Mouse (Mus musculus): Measurements from ENCODE around the gene Bpifb9b. TPM values are rescaled to one million over a fixed set of nuclear protein-coding genes. Genes with fewer than 3 reads are reported as not detected.
"Not testable (repeated sequence)": the region's sequence is repeated elsewhere in the genome, so short reads cannot be mapped to it uniquely, and the experiment has no call there.

Bpifb9b gene
- not detected in 2 replicates for total RNA-seq (2012; rRNA removed)

DNA sequence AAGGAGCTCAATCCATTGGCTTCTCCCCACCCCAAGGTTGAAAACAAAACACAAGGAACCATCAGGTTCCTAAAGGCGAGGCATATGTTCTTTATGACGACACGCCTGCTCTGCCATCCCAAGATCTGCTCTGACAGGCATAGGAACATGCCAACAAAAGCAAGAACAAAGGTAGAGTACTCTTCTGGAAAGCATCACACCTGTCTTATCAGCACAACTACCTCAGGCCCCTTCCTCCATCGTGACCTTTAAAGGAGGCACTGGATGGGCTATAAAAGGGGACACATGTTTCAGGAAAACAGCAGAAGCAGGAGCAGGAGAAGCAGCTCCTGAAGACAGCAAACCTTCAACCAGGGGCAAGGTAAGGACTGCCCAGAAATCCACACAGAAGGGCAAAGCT lies at the start of gene Bpifb9b:
Gene Bpifb9b (plus strand): TSS at position 301 of the 400 bp plus-strand sequence.
- H3K4me3 ChIP-seq (ENCODE audit: insufficient read depth in 1 of 2, low read depth in 1 of 2, low read length in 2 of 2, poor library complexity in 1 of 2, severe bottlenecking in 1 of 2); H3K27ac ChIP-seq (ENCODE audit: insufficient read depth, low read depth, low read length, poor library complexity, severe bottlenecking); H3K9ac ChIP-seq (ENCODE audit: insufficient read depth, low read depth, low read length, poor library complexity, severe bottlenecking); in situ Hi-C loops (cut with MboI; ENCODE audit: low sequenced_read_pairs in 2 of 2, unreplicated experiment in 2 of 2); H3K9me3 ChIP-seq (ENCODE audit: control insufficient read depth, insufficient read depth, low read depth, low read length); H3K36me3 ChIP-seq (ENCODE audit: control insufficient read depth, insufficient read depth, low read length, poor library complexity, severe bottlenecking); DNase-seq (ENCODE audit: low read depth, low spot score); H3K4me1 ChIP-seq (ENCODE audit: control insufficient read depth in 2 of 2, insufficient read depth in 2 of 2, low read length in 2 of 2, poor library complexity in 1 of 2): not testable (repeated sequence)

GRCm38 (mm10) chr2:154257554-154257953 lies 49.5 kb upstream of the Bpifb9b start, which contains the start of gene Bpifb9a:
Gene Bpifb9a, plus strand, starts transcription at chr2:154257854.
- H3K4me3 ChIP-seq (ENCODE audit: insufficient read depth in 1 of 2, low read depth in 1 of 2, low read length in 2 of 2, poor library complexity in 1 of 2, severe bottlenecking in 1 of 2); in situ Hi-C loops (cut with MboI; ENCODE audit: low sequenced_read_pairs in 2 of 2, unreplicated experiment in 2 of 2); H3K4me1 ChIP-seq (ENCODE audit: control insufficient read depth in 2 of 2, insufficient read depth in 2 of 2, low read length in 2 of 2, poor library complexity in 1 of 2); H3K9ac ChIP-seq (ENCODE audit: insufficient read depth, low read depth, low read length, poor library complexity, severe bottlenecking); H3K36me3 ChIP-seq (ENCODE audit: control insufficient read depth, insufficient read depth, low read length, poor library complexity, severe bottlenecking); H3K9me3 ChIP-seq (ENCODE audit: control insufficient read depth, insufficient read depth, low read depth, low read length); H3K27ac ChIP-seq (ENCODE audit: insufficient read depth, low read depth, low read length, poor library complexity, severe bottlenecking); DNase-seq (ENCODE audit: low read depth, low spot score): not testable (repeated sequence)

DNA sequence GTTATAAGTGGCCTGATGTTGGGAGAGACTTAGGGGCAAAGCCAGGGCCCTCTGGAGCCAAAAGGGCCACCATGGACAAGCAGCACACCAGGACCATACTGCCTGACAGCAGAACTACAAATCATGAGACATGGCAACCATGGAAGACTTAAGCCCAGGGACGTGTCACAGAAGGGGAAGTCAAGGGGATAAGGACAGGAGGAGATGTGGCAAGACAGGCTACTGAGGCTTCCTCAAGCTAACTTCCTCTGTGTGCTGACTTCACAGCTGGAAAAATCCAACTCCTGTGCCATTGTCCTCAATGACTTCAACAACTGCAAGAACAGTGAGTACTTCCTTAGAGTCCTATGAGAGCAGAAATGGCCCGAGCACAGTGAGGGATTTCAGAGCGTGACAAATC lies 42.6 kb upstream of the Bpifb9b start:
- H3K27ac ChIP-seq (ENCODE audit: insufficient read depth, low read depth, low read length, poor library complexity, severe bottlenecking); H3K4me3 ChIP-seq (ENCODE audit: insufficient read depth in 1 of 2, low read depth in 1 of 2, low read length in 2 of 2, poor library complexity in 1 of 2, severe bottlenecking in 1 of 2); H3K9me3 ChIP-seq (ENCODE audit: control insufficient read depth, insufficient read depth, low read depth, low read length); in situ Hi-C loops (cut with MboI; ENCODE audit: low sequenced_read_pairs in 2 of 2, unreplicated experiment in 2 of 2); DNase-seq (ENCODE audit: low read depth, low spot score); H3K4me1 ChIP-seq (ENCODE audit: control insufficient read depth in 2 of 2, insufficient read depth in 2 of 2, low read length in 2 of 2, poor library complexity in 1 of 2); H3K36me3 ChIP-seq (ENCODE audit: control insufficient read depth, insufficient read depth, low read length, poor library complexity, severe bottlenecking); H3K9ac ChIP-seq (ENCODE audit: insufficient read depth, low read depth, low read length, poor library complexity, severe bottlenecking): not testable (repeated sequence)

DNA sequence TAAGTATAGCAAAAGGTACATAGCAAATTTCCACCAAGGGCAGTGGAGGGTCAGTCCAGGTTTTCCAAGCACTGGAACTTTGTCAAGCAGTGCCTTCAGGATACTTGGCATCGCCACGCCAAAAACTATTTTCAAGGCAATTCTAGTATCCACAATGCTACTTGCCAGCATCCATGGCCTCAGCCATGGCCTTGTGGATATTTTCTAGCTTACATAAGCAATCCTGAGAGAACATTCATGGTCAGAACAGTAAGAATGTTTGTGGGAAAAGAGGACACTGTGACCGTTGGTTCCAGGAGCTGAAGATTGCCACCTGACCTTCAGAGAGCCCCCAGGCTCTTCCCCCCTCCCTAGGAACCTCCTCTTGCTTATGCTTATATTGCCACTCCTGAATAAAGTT lies 15.2 kb upstream of the Bpifb9b start:
- H3K9ac ChIP-seq (ENCODE audit: insufficient read depth, low read depth, low read length, poor library complexity, severe bottlenecking); H3K36me3 ChIP-seq (ENCODE audit: control insufficient read depth, insufficient read depth, low read length, poor library complexity, severe bottlenecking); DNase-seq (ENCODE audit: low read depth, low spot score); H3K4me3 ChIP-seq (ENCODE audit: insufficient read depth in 1 of 2, low read depth in 1 of 2, low read length in 2 of 2, poor library complexity in 1 of 2, severe bottlenecking in 1 of 2); H3K27ac ChIP-seq (ENCODE audit: insufficient read depth, low read depth, low read length, poor library complexity, severe bottlenecking); H3K4me1 ChIP-seq (ENCODE audit: control insufficient read depth in 2 of 2, insufficient read depth in 2 of 2, low read length in 2 of 2, poor library complexity in 1 of 2); H3K9me3 ChIP-seq (ENCODE audit: control insufficient read depth, insufficient read depth, low read depth, low read length); in situ Hi-C loops (cut with MboI; ENCODE audit: low sequenced_read_pairs in 2 of 2, unreplicated experiment in 2 of 2): not testable (repeated sequence)

- TF ChIP-seq ZC3H11A (IDR thresholded peaks at IDR 0.05; ENCODE audit: borderline replicate concordance, low read depth, low read length) (no peak), MAFK (IDR thresholded peaks at IDR 0.05; ENCODE audit: insufficient read depth, low read depth, low read length) (no peak), ZNF384 (IDR thresholded peaks at IDR 0.05; ENCODE audit: low read depth, low read length) (no peak), CHD2 (IDR thresholded peaks at IDR 0.05; ENCODE audit: low read depth, low read length) (no peak), HCFC1 (IDR thresholded peaks at IDR 0.05; ENCODE audit: borderline replicate concordance, insufficient read depth, low read length) (no peak)
- in situ Hi-C loops (cut with MboI; ENCODE audit: low sequenced_read_pairs in 2 of 2, unreplicated experiment in 2 of 2): no loop called here
- no peaks in the 10 kb centered on the region for H3K36me3 ChIP-seq (ENCODE audit: control insufficient read depth, insufficient read depth, low read length, poor library complexity, severe bottlenecking)
- H3K9ac ChIP-seq (ENCODE audit: insufficient read depth, low read depth, low read length, poor library complexity, severe bottlenecking): no peak overlapping the region
- DNase-seq (ENCODE audit: low read depth, low spot score): no peak
- H3K4me3 ChIP-seq (ENCODE audit: insufficient read depth in 1 of 2, low read depth in 1 of 2, low read length in 2 of 2, poor library complexity in 1 of 2, severe bottlenecking in 1 of 2): no peak overlapping the region
- no peaks in the 10 kb centered on the region for H3K9me3 ChIP-seq (ENCODE audit: control insufficient read depth, insufficient read depth, low read depth, low read length)
- H3K4me1 ChIP-seq (ENCODE audit: control insufficient read depth in 2 of 2, insufficient read depth in 2 of 2, low read length in 2 of 2, poor library complexity in 1 of 2): 0 out of 4 replicates have a peak, but pooled peaks cover 0 to 2% of the 10 kb centered on the region in 2 experiments
- H3K27ac ChIP-seq (ENCODE audit: insufficient read depth, low read depth, low read length, poor library complexity, severe bottlenecking): no peak overlapping the region
Observed at GRCm38 (mm10) chr2:154292833-154293232, 14.2 kb upstream of the Bpifb9b start.

Data from ES-E14 (cell line).